Mouse (Mus musculus): ENCODE data around the gene Fam186b. TPM values are rescaled to one million over a fixed set of nuclear protein-coding genes. Genes with fewer than 3 reads are reported as not detected.

Gene Fam186b
- polyA plus RNA-seq, 1 experiment, result 0.69 TPM

GRCm38 (mm10) chr15:99310617-99311016, 14.9 kb upstream of the Fam186b start:
- Histone ChIP-seq H3K27ac (ENCODE audit: insufficient read depth, low read length) (no peak overlapping the region), H3K4me3 (ENCODE audit: insufficient read depth, low read length) (no peak overlapping the region), H3K4me1 (ENCODE audit: control insufficient read depth, insufficient read depth, low read length) (no peaks in the 10 kb centered on the region)
- TF ChIP-seq POLR2A (IDR thresholded peaks at IDR 0.05; ENCODE audit: extremely low read depth, insufficient read depth, low read length), result no peak
- TF ChIP-seq CTCF (IDR thresholded peaks at IDR 0.05; ENCODE audit: extremely low read depth, insufficient read depth, low read length), result no peak

GRCm38 (mm10) chr15:99309549-99309948, 13.9 kb upstream of the Fam186b start:
- Histone ChIP-seq H3K4me1 (ENCODE audit: control insufficient read depth, insufficient read depth, low read length) (no peaks in the 10 kb centered on the region), H3K4me3 (ENCODE audit: insufficient read depth, low read length) (no peak overlapping the region), H3K27ac (ENCODE audit: insufficient read depth, low read length) (no peak overlapping the region)
- no peak for TF ChIP-seq CTCF (IDR thresholded peaks at IDR 0.05; ENCODE audit: extremely low read depth, insufficient read depth, low read length)
- TF ChIP-seq POLR2A (IDR thresholded peaks at IDR 0.05; ENCODE audit: extremely low read depth, insufficient read depth, low read length), result no peak

- H3K4me1 ChIP-seq (ENCODE audit: control insufficient read depth, insufficient read depth, low read length), result no peaks in the 10 kb centered on the region
- no peak overlapping the region for H3K4me3 ChIP-seq (ENCODE audit: insufficient read depth, low read length)
- H3K27ac ChIP-seq (ENCODE audit: insufficient read depth, low read length), result no peak overlapping the region
- no peak for TF ChIP-seq CTCF (IDR thresholded peaks at IDR 0.05; ENCODE audit: extremely low read depth, insufficient read depth, low read length)
Observed at GRCm38 (mm10) chr15:99307476-99307875, 11.8 kb upstream of the Fam186b start.

- Histone ChIP-seq H3K4me1 (ENCODE audit: control insufficient read depth, insufficient read depth, low read length) (peaks cover 3% of the 10 kb centered on the region), H3K27ac (ENCODE audit: insufficient read depth, low read length) (no peak overlapping the region)
- no peak for TF ChIP-seq CTCF (IDR thresholded peaks at IDR 0.05; ENCODE audit: extremely low read depth, insufficient read depth, low read length)
- no peak for TF ChIP-seq POLR2A (IDR thresholded peaks at IDR 0.05; ENCODE audit: extremely low read depth, insufficient read depth, low read length)
Observed at GRCm38 (mm10) chr15:99296213-99296612, 525 bp upstream of the Fam186b start.

GRCm38 (mm10) chr15:99294813-99295374, 794 bp downstream of the Fam186b start, which contains the start of gene Prpf40b:
Gene Prpf40b (plus strand): TSS chr15:99295087.
- TF ChIP-seq POLR2A (IDR thresholded peaks at IDR 0.05; ENCODE audit: extremely low read depth, insufficient read depth, low read length), result peak; percentile 38; the same call in 1 of the 2 replicates
- no peak for TF ChIP-seq CTCF (IDR thresholded peaks at IDR 0.05; ENCODE audit: extremely low read depth, insufficient read depth, low read length)

More at GRCm38 (mm10) chr15:99296213-99296612, 525 bp upstream of the Fam186b start:
- H3K4me3 ChIP-seq (ENCODE audit: insufficient read depth, low read length), result peak overlapping the region; percentile 91

GRCm38 (mm10) chr15:99294287-99294686, 1.4 kb downstream of the Fam186b start:
- no peak for TF ChIP-seq POLR2A (IDR thresholded peaks at IDR 0.05; ENCODE audit: extremely low read depth, insufficient read depth, low read length)
- Histone ChIP-seq H3K4me1 (ENCODE audit: control insufficient read depth, insufficient read depth, low read length) (peaks cover 3% of the 10 kb centered on the region), H3K27ac (ENCODE audit: insufficient read depth, low read length) (no peak overlapping the region), H3K4me3 (ENCODE audit: insufficient read depth, low read length) (peak overlapping the region; percentile 91)

More at GRCm38 (mm10) chr15:99294813-99295374, 794 bp downstream of the Fam186b start, which contains the start of gene Prpf40b:
- Histone ChIP-seq H3K27ac (ENCODE audit: insufficient read depth, low read length) (peak within 1 kb of the TSS; percentile 74; the same call in 1 of the 2 replicates), H3K4me1 (ENCODE audit: control insufficient read depth, insufficient read depth, low read length) (peaks cover 3% of the 10 kb centered on the region), H3K4me3 (ENCODE audit: insufficient read depth, low read length) (peak within 1 kb of the TSS; percentile 91)

- no peak overlapping the region for H3K4me3 ChIP-seq (ENCODE audit: insufficient read depth, low read length)
- no peak overlapping the region for H3K27ac ChIP-seq (ENCODE audit: insufficient read depth, low read length)
- TF ChIP-seq POLR2A (IDR thresholded peaks at IDR 0.05; ENCODE audit: extremely low read depth, insufficient read depth, low read length) (no peak), CTCF (IDR thresholded peaks at IDR 0.05; ENCODE audit: extremely low read depth, insufficient read depth, low read length) (no peak)
- no peaks in the 10 kb centered on the region for H3K4me1 ChIP-seq (ENCODE audit: control insufficient read depth, insufficient read depth, low read length)
Observed at GRCm38 (mm10) chr15:99290586-99290985, 5.1 kb downstream of the Fam186b start.

GRCm38 (mm10) chr15:99285189-99285535, 10.5 kb downstream of the Fam186b start:
- no peaks in the 10 kb centered on the region for H3K4me1 ChIP-seq (ENCODE audit: control insufficient read depth, insufficient read depth, low read length)
- no peak overlapping the region for H3K27ac ChIP-seq (ENCODE audit: insufficient read depth, low read length)
- TF ChIP-seq POLR2A (IDR thresholded peaks at IDR 0.05; ENCODE audit: extremely low read depth, insufficient read depth, low read length) (no peak), CTCF (IDR thresholded peaks at IDR 0.05; ENCODE audit: extremely low read depth, insufficient read depth, low read length) (no peak)
- no peak overlapping the region for H3K4me3 ChIP-seq (ENCODE audit: insufficient read depth, low read length)

GRCm38 (mm10) chr15:99284527-99285188, 11.0 kb downstream of the Fam186b start:
- TF ChIP-seq POLR2A (IDR thresholded peaks at IDR 0.05; ENCODE audit: extremely low read depth, insufficient read depth, low read length) (no peak), CTCF (IDR thresholded peaks at IDR 0.05; ENCODE audit: extremely low read depth, insufficient read depth, low read length) (no peak)
- no peaks in the 10 kb centered on the region for H3K4me1 ChIP-seq (ENCODE audit: control insufficient read depth, insufficient read depth, low read length)
- H3K27ac ChIP-seq (ENCODE audit: insufficient read depth, low read length), result no peak overlapping the region
- H3K4me3 ChIP-seq (ENCODE audit: insufficient read depth, low read length), result no peak overlapping the region

GRCm38 (mm10) chr15:99283456-99283855, 12.2 kb downstream of the Fam186b start:
- H3K27ac ChIP-seq (ENCODE audit: insufficient read depth, low read length), result no peak overlapping the region
- H3K4me3 ChIP-seq (ENCODE audit: insufficient read depth, low read length), result no peak overlapping the region
- TF ChIP-seq CTCF (IDR thresholded peaks at IDR 0.05; ENCODE audit: extremely low read depth, insufficient read depth, low read length) (no peak), POLR2A (IDR thresholded peaks at IDR 0.05; ENCODE audit: extremely low read depth, insufficient read depth, low read length) (no peak)
- no peaks in the 10 kb centered on the region for H3K4me1 ChIP-seq (ENCODE audit: control insufficient read depth, insufficient read depth, low read length)
